ENCODE assay signal across 23 mouse cellular contexts in genomic region chr3:89156951-89157350, GRCm38 (mm10). TPM values are rescaled to one million over a fixed set of nuclear protein-coding genes. Genes with fewer than 3 reads are reported as not detected.
"Had no signal": no experiment of that assay in that cellular context is flagged by ENCODE, and none has a peak within 500 bp of the region (broad histone marks: within the 10 kb centered on the region; RNA-seq: fewer than 3 reads in every experiment).

No protein-coding gene starts in this region.

- DNase-seq: lung, adult 18-20 months; lung, embryonic 14.5 days; lung, postnatal 10 days; retina, postnatal 1 day; right cerebral cortex, adult 18-20 months; right cerebral cortex, postnatal 25 days; right cerebral cortex, postnatal 4 days; spleen, adult 18-20 months; thymus, adult 2 months; thymus, postnatal 25 days; thymus, postnatal 4 days had no signal

- H3K9ac ChIP-seq: lung, embryonic 14.5 days; midbrain, embryonic 13.5 days; neural tube, embryonic 12.5 days; stomach, embryonic 15.5 days had no signal

- H3K9me3 ChIP-seq: megakaryocyte, embryonic 14.5 days; midbrain, embryonic 13.5 days; midbrain, embryonic 15.5 days; neural tube, embryonic 12.5 days; stomach, embryonic 15.5 days had no signal

- H3K4me2 ChIP-seq: lung, embryonic 14.5 days; midbrain, embryonic 11.5 days; midbrain, embryonic 13.5 days; stomach, embryonic 15.5 days had no signal

- H3K27me3 ChIP-seq: midbrain, embryonic 15.5 days; neural tube, embryonic 12.5 days had no signal

- ATAC-seq: midbrain, embryonic 13.5 days; midbrain, embryonic 15.5 days had no signal

- H3K27ac ChIP-seq: midbrain, embryonic 13.5 days; midbrain, embryonic 15.5 days; neural tube, embryonic 12.5 days; stomach, embryonic 15.5 days; stomach, postnatal 0 days had no signal

- H3K36me3 ChIP-seq: midbrain, embryonic 15.5 days; neural tube, embryonic 12.5 days; stomach, embryonic 15.5 days had no signal

- H3K4me3 ChIP-seq: megakaryocyte, embryonic 14.5 days; midbrain, embryonic 13.5 days; midbrain, embryonic 15.5 days; neural tube, embryonic 12.5 days; stomach, embryonic 15.5 days had no signal

RNA-seq across cellular contexts. Expression of gene Hcn3, which starts 3.0 kb away (rescaled TPM):
- total RNA-seq: monocyte, adult 5-6 weeks had no signal

RNA-seq across cellular contexts. Expression of gene Pklr, which starts 21.0 kb away (rescaled TPM):
- total RNA-seq: midbrain, postnatal 0 days; monocyte, adult 5-6 weeks; neutrophil, adult 5-6 weeks had no signal
- polyA plus RNA-seq: midbrain, embryonic 13.5 days; testis, adult 2 months; urinary bladder, adult 2 months had no signal
